Mouse (Mus musculus): ENCODE data around the gene Tmem107.

- TF ChIP-seq CTCF (IDR thresholded peaks at IDR 0.05; ENCODE audit: extremely low read depth, insufficient read depth, insufficient read length, insufficient replicate concordance) = no peak
- TF ChIP-seq POLR2A (IDR thresholded peaks at IDR 0.05; ENCODE audit: low read depth, low read length) = no peak
Measured at GRCm38 (mm10) chr11:69092871-69093270, 22.3 kb downstream of the Tmem107 start.

All from spleen, adult 2 months (tissue).